Mouse (Mus musculus) heart, embryonic 14.5 days (tissue): ENCODE measurements around the gene Klhl36. TPM values are rescaled to one million over a fixed set of nuclear protein-coding genes. Genes with fewer than 3 reads are reported as not detected.
A peak's percentile ranks its signal among the peaks of the same experiment; 100 is the strongest.

ENCODE experiments used
- ATAC-seq: fragments of 200-750 bp; cut with Nextera tagmentation; 2 replicates; pipeline ENCODE4 v1.8.0; 2017; ENCODE audit warnings: low read depth, moderate TSS enrichment; ENCODE audit not compliant: insufficient number of reproducible peaks, insufficient read depth, low FRiP score
- H3K27ac ChIP-seq, 2 experiments: fragments of 200-500 bp in 1 of 2; fragments of 300-500 bp in 1 of 2; sonication (generic) in 1 of 2; replicated peaks in 1 of 2; 2 replicates each; pipeline ENCODE4 v1.5.1; 2012 to 2014; ENCODE audit warnings: low read depth in 2 of 2, low read length in 2 of 2, control low read depth in 1 of 2, mild to moderate bottlenecking in 1 of 2, mixed read lengths in 1 of 2; ENCODE audit not compliant: control insufficient read depth in 1 of 2, insufficient read depth in 1 of 2
- H3K27me3 ChIP-seq: fragments of 300-500 bp; sonication (generic); 2 replicates; pipeline ENCODE4 v1.6.1; 2014; ENCODE audit warnings: mild to moderate bottlenecking, low read length, control low read depth; ENCODE audit not compliant: control insufficient read depth, insufficient read depth
- H3K36me3 ChIP-seq: fragments of 300-500 bp; sonication (generic); 2 replicates; pipeline ENCODE4 v1.6.1; 2014; ENCODE audit warnings: mild to moderate bottlenecking, control low read depth, low read length, mixed read lengths; ENCODE audit not compliant: control insufficient read depth, insufficient read depth
- H3K4me1 ChIP-seq, 2 experiments: fragments of 200-500 bp in 1 of 2; fragments of 300-500 bp in 1 of 2; sonication (generic) in 1 of 2; 2 replicates each; pipeline ENCODE4 v1.6.1; 2012 to 2014; ENCODE audit warnings: low read length in 2 of 2, control low read depth in 1 of 2, mixed read lengths in 1 of 2; ENCODE audit not compliant: control insufficient read depth in 2 of 2, insufficient read depth in 2 of 2
- H3K4me2 ChIP-seq: fragments of 300-500 bp; sonication (generic); 2 replicates; pipeline ENCODE4 v1.6.1; 2014; ENCODE audit warnings: mild to moderate bottlenecking, low read length
- H3K4me3 ChIP-seq, 2 experiments: fragments of 200-500 bp in 1 of 2; fragments of 300-500 bp in 1 of 2; sonication (generic) in 1 of 2; 2 replicates each; pipeline ENCODE4 v1.5.1; 2012 to 2014; ENCODE audit warnings: low read length in 2 of 2, mild to moderate bottlenecking in 2 of 2, control low read depth in 1 of 2, low read depth in 1 of 2, moderate library complexity in 1 of 2; ENCODE audit not compliant: control insufficient read depth in 1 of 2, insufficient read depth in 1 of 2
- H3K9ac ChIP-seq: fragments of 300-500 bp; sonication (generic); 2 replicates; pipeline ENCODE4 v1.6.1; 2014; ENCODE audit warnings: mild to moderate bottlenecking, low read length
- H3K9me3 ChIP-seq: fragments of 300-500 bp; sonication (generic); 2 replicates; pipeline ENCODE4 v1.6.1; 2016; ENCODE audit warnings: low read length, control low read depth; ENCODE audit not compliant: control insufficient read depth
- WGBS: fragments of 180-500 bp; shearing (Covaris S2); extraction: QIAGEN DNeasy Blood & Tissue Kit; methylation state at CpG from one replicate; pipeline ENCODE4 v1.1.7; 2014; 5-methylcytosine and 5-hydroxymethylcytosine counted together
- polyA plus RNA-seq: library from polyadenylated mRNA; unstranded; fragments of >200 nt; fragmentation: Nextera tagmentation; extraction: Ambion mirVana; gene quantifications from 2 replicates; pipeline ENCODE4 v1.2.1, GENCODE M21; 2014

The Klhl36 gene
- polyA plus RNA-seq = 8.8 and 10.6 TPM in 2 replicates

DNA sequence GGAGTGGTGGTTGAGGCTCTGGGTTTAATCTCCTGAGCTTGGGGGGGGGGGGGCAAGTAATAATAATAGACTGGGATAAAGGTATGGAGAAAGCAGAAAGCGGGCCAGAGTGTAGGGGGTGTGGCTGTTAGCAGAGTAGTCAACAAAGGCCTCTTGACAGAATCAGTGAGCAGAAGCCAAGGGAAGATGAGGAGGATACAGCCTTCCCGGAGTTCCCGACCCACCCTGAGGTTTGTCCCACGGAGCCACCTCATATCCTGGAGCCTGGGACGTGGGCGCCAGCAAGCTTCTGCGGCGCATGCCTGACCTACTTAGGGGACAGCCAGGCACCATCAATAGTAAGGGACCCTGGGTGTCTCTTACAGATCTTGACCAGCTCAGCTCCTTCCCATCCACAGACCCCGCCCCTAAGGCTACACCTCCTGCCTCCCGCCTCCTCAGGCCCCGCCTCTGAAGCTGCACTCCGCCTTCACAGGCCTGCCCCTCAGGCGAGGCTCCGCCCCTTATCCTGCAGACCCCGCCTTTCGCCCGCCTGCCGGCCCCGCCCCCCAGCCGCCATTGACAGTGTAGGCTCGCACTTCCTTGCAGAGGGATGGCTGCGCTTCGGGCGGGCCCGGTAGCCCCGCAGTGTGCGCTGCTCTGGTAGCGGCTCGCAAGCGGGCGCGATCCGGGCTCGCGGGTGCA, at the start of gene Klhl36:
TSS of gene Klhl36 (plus strand) at position 561 of the 684 bp plus-strand sequence.
- Histone ChIP-seq H3K27ac (peak within 1 kb of the TSS in 1 of 2 experiments; percentile 67; a peak in 2 of 4 replicates), H3K4me2 (peak within 1 kb of the TSS; percentile 89), H3K9me3 (no peaks in the 10 kb centered on the region), H3K4me3 (peak within 1 kb of the TSS; percentile 55 to 79), H3K27me3 (peaks cover 9% of the 10 kb centered on the region; the same call in 1 of the 2 replicates), H3K36me3 (0 out of 2 replicates have a peak, but pooled peaks cover 6% of the 10 kb centered on the region), H3K9ac (peak within 1 kb of the TSS; percentile 86), H3K4me1 (peaks cover 4% of the 10 kb centered on the region in 2 experiments; a peak in 2 of 4 replicates)
- WGBS = under 1% methylated on average over 34 of the region's 35 CpGs
- ATAC-seq = peak; percentile 96

- H3K27me3 ChIP-seq = no peaks in the 10 kb centered on the region
- no peak overlapping the region for H3K9ac ChIP-seq
- H3K36me3 ChIP-seq = peaks cover 7% of the 10 kb centered on the region
- H3K9me3 ChIP-seq = no peaks in the 10 kb centered on the region
- ATAC-seq = no peak
- 68% methylated on average over 12 of the region's 12 CpGs for WGBS
- peaks cover 4 to 14% of the 10 kb centered on the region in 2 experiments; a peak in 2 of 4 replicates for H3K4me1 ChIP-seq
- no peak overlapping the region for H3K4me2 ChIP-seq
- H3K27ac ChIP-seq = no peak overlapping the region
- H3K4me3 ChIP-seq = no peak overlapping the region
Observed at GRCm38 (mm10) chr8:119812650-119813431, 49.2 kb upstream of the Klhl36 start.

DNA sequence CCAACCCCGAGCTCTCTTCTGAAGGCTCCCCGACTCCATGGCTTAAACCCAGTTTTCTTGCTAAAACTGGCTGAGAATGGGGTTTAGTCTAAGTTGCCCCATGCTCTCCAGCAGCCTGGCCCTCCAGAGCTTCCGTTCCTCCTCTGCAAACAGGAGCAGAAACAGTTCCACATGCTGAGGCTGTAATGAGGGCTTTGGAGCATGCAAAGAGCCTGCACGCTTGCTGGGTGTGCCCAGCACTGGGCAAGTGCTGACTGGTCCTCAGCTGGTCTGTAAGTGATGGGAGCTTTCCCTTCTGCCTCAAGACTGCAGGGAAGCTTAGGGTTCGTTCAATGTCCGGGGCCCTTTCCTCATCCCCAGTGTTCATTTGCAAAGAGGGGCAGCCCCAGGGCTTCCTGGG, 45.8 kb upstream of the Klhl36 start:
- Histone ChIP-seq H3K4me1 (peaks cover 4 to 14% of the 10 kb centered on the region in 2 experiments; a peak in 2 of 4 replicates), H3K9ac (no peak overlapping the region), H3K27ac (no peak overlapping the region), H3K4me3 (no peak overlapping the region), H3K4me2 (no peak overlapping the region), H3K9me3 (no peaks in the 10 kb centered on the region), H3K36me3 (0 out of 2 replicates have a peak, but pooled peaks cover 4% of the 10 kb centered on the region), H3K27me3 (no peaks in the 10 kb centered on the region)
- 81% methylated on average over 6 of the region's 6 CpGs for WGBS
- ATAC-seq = no peak

DNA sequence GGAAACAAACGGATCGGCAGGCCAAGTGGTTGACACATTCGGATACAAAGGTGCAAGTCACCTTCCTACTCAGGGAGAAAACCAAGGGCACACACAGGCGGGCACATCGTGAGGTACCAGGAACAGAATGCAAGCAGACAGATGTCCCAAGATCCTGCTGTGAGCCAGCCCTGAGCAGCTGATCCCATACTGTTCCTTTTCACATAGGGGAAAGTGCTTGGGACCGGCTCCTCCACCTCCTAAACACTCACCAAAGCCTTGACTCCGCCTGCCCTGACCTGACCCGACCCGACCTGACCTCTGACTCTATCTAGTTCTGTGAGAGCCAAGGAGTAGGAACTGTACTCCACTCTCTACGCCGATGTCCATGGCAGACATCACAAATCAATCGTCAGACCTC, 44.6 kb upstream of the Klhl36 start:
- no peak overlapping the region for H3K4me2 ChIP-seq
- H3K27ac ChIP-seq = no peak overlapping the region
- H3K27me3 ChIP-seq = no peaks in the 10 kb centered on the region
- no peaks in the 10 kb centered on the region for H3K9me3 ChIP-seq
- no peak overlapping the region for H3K9ac ChIP-seq
- no peak overlapping the region for H3K4me3 ChIP-seq
- 0 out of 2 replicates have a peak, but pooled peaks cover 14% of the 10 kb centered on the region for H3K36me3 ChIP-seq
- H3K4me1 ChIP-seq = peaks cover 4 to 11% of the 10 kb centered on the region in 2 experiments; a peak in 2 of 4 replicates
- no peak for ATAC-seq
- 54% methylated on average over 12 of the region's 12 CpGs for WGBS

DNA sequence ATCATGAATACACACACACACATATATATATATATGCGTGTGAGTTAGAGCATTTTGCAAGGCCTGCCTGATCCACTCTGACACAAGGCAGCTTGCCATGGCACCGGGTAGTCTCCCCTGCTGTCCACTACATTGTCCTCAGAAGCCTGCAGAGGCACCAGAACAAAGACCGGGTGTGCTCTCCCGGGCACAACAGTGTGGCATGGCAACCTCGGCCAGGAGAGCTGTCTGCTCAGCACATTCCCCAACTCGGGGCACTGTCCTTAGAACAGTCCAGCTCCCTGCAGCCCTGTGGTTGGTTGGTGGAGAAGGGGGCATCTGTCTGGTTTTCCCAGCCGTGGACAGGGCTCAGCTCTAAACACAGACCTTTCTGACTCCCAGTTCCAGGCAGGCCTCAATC, 42.8 kb upstream of the Klhl36 start:
- Histone ChIP-seq H3K27ac (no peak overlapping the region), H3K4me3 (no peak overlapping the region), H3K36me3 (0 out of 2 replicates have a peak, but pooled peaks cover 15% of the 10 kb centered on the region), H3K9me3 (no peaks in the 10 kb centered on the region), H3K27me3 (no peaks in the 10 kb centered on the region), H3K4me2 (no peak overlapping the region), H3K4me1 (peaks cover 0 to 1% of the 10 kb centered on the region in 2 experiments; a peak in 2 of 4 replicates), H3K9ac (no peak overlapping the region)
- WGBS = 86% methylated on average over 7 of the region's 7 CpGs
- ATAC-seq = no peak

DNA sequence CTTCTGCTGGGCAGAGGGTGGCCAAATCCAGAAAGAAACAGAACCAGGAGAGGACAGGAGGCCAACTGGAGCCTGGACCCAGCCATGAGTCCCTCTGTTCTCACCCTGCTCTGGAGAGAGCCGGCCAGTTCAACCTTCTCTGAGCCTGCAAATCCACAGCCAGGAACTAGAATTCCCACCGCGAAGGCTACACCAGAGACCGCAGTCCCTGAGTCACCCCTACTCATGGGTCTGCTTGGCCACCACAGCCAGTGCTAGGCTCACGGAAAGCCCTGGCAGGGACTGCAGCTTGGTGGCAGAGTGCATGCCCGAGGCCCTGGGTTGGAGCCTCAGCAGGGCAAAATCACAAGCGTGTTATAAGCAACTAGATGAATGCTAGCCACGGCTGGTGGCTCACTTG, 42.1 kb upstream of the Klhl36 start:
- H3K9ac ChIP-seq = no peak overlapping the region
- WGBS = 89% methylated on average over 8 of the region's 8 CpGs

GRCm38 (mm10) chr8:119821691-119822090, 40.4 kb upstream of the Klhl36 start:
- Histone ChIP-seq H3K27me3 (no peaks in the 10 kb centered on the region), H3K9me3 (no peaks in the 10 kb centered on the region), H3K4me2 (no peak overlapping the region), H3K4me1 (peaks cover 9 to 10% of the 10 kb centered on the region in 2 experiments), H3K9ac (no peak overlapping the region), H3K27ac (no peak overlapping the region), H3K4me3 (no peak overlapping the region), H3K36me3 (0 out of 2 replicates have a peak, but pooled peaks cover 15% of the 10 kb centered on the region)
- WGBS = 91% methylated on average over 6 of the region's 6 CpGs
- no peak for ATAC-seq

More for the DNA sequence above, 42.1 kb upstream of the Klhl36 start:
- Histone ChIP-seq H3K4me2 (no peak overlapping the region), H3K9me3 (no peaks in the 10 kb centered on the region), H3K36me3 (0 out of 2 replicates have a peak, but pooled peaks cover 15% of the 10 kb centered on the region), H3K4me3 (no peak overlapping the region), H3K4me1 (peaks cover 0 to 1% of the 10 kb centered on the region in 2 experiments; a peak in 2 of 4 replicates), H3K27me3 (no peaks in the 10 kb centered on the region), H3K27ac (no peak overlapping the region)
- no peak for ATAC-seq
